Mouse (Mus musculus) heart, postnatal 10 days (tissue): ENCODE data around the gene Slfn3. TPM values are rescaled to one million over a fixed set of nuclear protein-coding genes. Genes with fewer than 3 reads are reported as not detected.

Source experiments
- DNase-seq, 2 experiments: peaks; one replicate each; pipeline ENCODE4 v3.0.0; 2021
- intact Hi-C: fragments of 180-260 bp; cut with DNase I; formaldehyde crosslinking; loops from one replicate; pipeline ENCODE4 v1.15.1; 2025
- total RNA-seq, 2 experiments: library from RNA; stranded (reverse); gene quantifications; 2 replicates each; pipeline ENCODE4 v1.2.3; 2021

The Slfn3 gene
- total RNA-seq, 2 experiments from 2014 or later = 3.3 to 3.7 TPM

DNA sequence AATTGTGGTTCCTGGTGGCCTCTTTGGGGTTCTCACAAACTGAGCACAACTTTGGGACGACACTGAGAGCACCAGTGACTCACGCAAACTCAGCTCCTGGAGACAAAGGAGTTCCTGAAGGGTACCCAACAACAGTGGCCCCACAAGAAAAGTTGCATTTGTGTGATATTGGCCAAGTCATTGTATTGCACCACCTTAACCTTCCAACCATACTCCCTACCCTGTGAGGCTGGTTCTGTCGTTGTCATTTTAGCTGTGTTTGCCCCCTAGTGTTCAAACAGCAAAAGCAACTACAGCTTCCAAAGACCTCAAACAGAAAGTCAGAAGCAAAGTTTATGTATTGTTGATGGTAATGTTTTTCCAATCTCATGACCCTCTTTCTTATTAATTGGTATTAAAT is 72.0 kb downstream of the Slfn3 start:
- no peak for DNase-seq
- intact Hi-C loops = no loop called here

Other genes starting within 250 kb of the Slfn3 start
- 10 to 100 TPM; 70.4 to 70.6 TPM for gene Slfn5, start 240.0 kb upstream of the Slfn3 start, total RNA-seq
- 1 to 10 TPM; 5.6 to 6.9 TPM for gene Slfn9, start 199.5 kb upstream of the Slfn3 start, total RNA-seq
- gene Slfn8, start 170.5 kb upstream of the Slfn3 start, total RNA-seq = under 1 TPM; 0.35 to 0.45 TPM
- gene Slfn2, start 126.2 kb upstream of the Slfn3 start, total RNA-seq = 1 to 10 TPM; 2.5 to 3.0 TPM
- under 1 TPM; 0.22 to 0.31 TPM for gene Slfn1, start 74.5 kb upstream of the Slfn3 start, total RNA-seq
- gene Slfn4, start 16.1 kb upstream of the Slfn3 start, total RNA-seq = under 1 TPM; 0.12 to 0.14 TPM
- gene Slfn14, start 95.4 kb downstream of the Slfn3 start, total RNA-seq = under 1 TPM; 0.10 to 0.15 TPM
- 10 to 100 TPM; 73.2 to 81.4 TPM for gene Ap2b1, start 107.7 kb downstream of the Slfn3 start, total RNA-seq
- gene Pex12, start 111.3 kb downstream of the Slfn3 start, total RNA-seq = 10 to 100 TPM; 12.8 to 12.9 TPM
- 10 to 100 TPM; 25.7 to 25.9 TPM for gene Rasl10b, start 217.8 kb downstream of the Slfn3 start, total RNA-seq
- not detected for gene Gas2l2, start 238.1 kb downstream of the Slfn3 start, total RNA-seq
- gene 1700020L24Rik, start 246.3 kb downstream of the Slfn3 start, total RNA-seq = not detected